In genomic region chr4:51928245-51928644, GRCm38 (mm10) we compare ENCODE assay signal across 15 mouse cellular contexts.
"Had no signal": no experiment of that assay in that cellular context is flagged by ENCODE, and none has a peak within 500 bp of the region (broad histone marks: within the 10 kb centered on the region; RNA-seq: fewer than 3 reads in every experiment).

No protein-coding gene starts in this region.

- H3K4me2 ChIP-seq: limb, embryonic 12.5 days; liver, embryonic 13.5 days; lung, embryonic 15.5 days; neural tube, embryonic 15.5 days; stomach, embryonic 15.5 days had no signal

- H3K36me3 ChIP-seq: limb, embryonic 12.5 days; liver, embryonic 13.5 days; lung, embryonic 15.5 days; neural tube, embryonic 15.5 days; stomach, embryonic 15.5 days had no signal

- ATAC-seq: liver, postnatal 0 days had no signal

- H3K27ac ChIP-seq: layer of hippocampus, adult 2 months; limb, embryonic 12.5 days; liver, embryonic 13.5 days; lung, embryonic 15.5 days; neural tube, embryonic 15.5 days; stomach, embryonic 15.5 days had no signal

- H3K4me3 ChIP-seq: layer of hippocampus, adult 2 months; limb, embryonic 12.5 days; liver, embryonic 13.5 days; lung, embryonic 15.5 days; neural tube, embryonic 15.5 days; stomach, embryonic 15.5 days had no signal

- H3K4me1 ChIP-seq: limb, embryonic 12.5 days; liver, embryonic 13.5 days; lung, embryonic 15.5 days; neural tube, embryonic 15.5 days; stomach, embryonic 15.5 days had no signal

- H3K9me3 ChIP-seq: limb, embryonic 12.5 days; liver, embryonic 13.5 days; lung, embryonic 15.5 days; neural tube, embryonic 15.5 days; stomach, embryonic 15.5 days had no signal

- H3K9ac ChIP-seq: limb, embryonic 12.5 days; liver, embryonic 13.5 days; liver, postnatal 0 days; lung, embryonic 15.5 days; neural tube, embryonic 15.5 days; stomach, embryonic 15.5 days had no signal

- H3K27me3 ChIP-seq: limb, embryonic 12.5 days; liver, embryonic 13.5 days; lung, embryonic 15.5 days; neural tube, embryonic 15.5 days; stomach, embryonic 15.5 days had no signal

- DNase-seq: kidney, adult 11 months; kidney, adult 9 months; kidney, postnatal 10 days; kidney, postnatal 4 days; liver; liver, embryonic 13.5 days; liver, postnatal 0 days; lung, postnatal 14 days; thymus, adult 2 months; thymus, postnatal 25 days had no signal
